Mouse (Mus musculus): ENCODE data around the gene Sephs2.
"Not testable (repeated sequence)": the region's sequence is repeated elsewhere in the genome, so short reads cannot be mapped to it uniquely, and the experiment has no call there.

Gene Sephs2

GRCm38 (mm10) chr7:127270666-127271065 is 3.2 kb downstream of the Sephs2 start:
- DNase-seq (ENCODE audit: low spot score): no peak

- no peak for DNase-seq (ENCODE audit: low spot score)
Observed at GRCm38 (mm10) chr7:127270256-127270655, 3.6 kb downstream of the Sephs2 start.

GRCm38 (mm10) chr7:127263526-127263925 is 10.3 kb downstream of the Sephs2 start:
- DNase-seq (ENCODE audit: low spot score): no peak

GRCm38 (mm10) chr7:127262218-127262961 is 11.5 kb downstream of the Sephs2 start:
- DNase-seq (ENCODE audit: low spot score): no peak

GRCm38 (mm10) chr7:127260309-127261111 is 13.3 kb downstream of the Sephs2 start, which contains the start of gene Dctpp1:
TSS of gene Dctpp1 (minus strand) at chr7:127260709.
- peak; percentile 97 for DNase-seq (ENCODE audit: low spot score)

GRCm38 (mm10) chr7:127259186-127259905 is 14.5 kb downstream of the Sephs2 start:
- DNase-seq (ENCODE audit: low spot score): no peak

GRCm38 (mm10) chr7:127256518-127256917 is 17.3 kb downstream of the Sephs2 start:
- no peak for DNase-seq (ENCODE audit: low spot score)

GRCm38 (mm10) chr7:127255965-127256364 is 17.9 kb downstream of the Sephs2 start:
- no peak for DNase-seq (ENCODE audit: low spot score)

- no peak for DNase-seq (ENCODE audit: low spot score)
Observed at GRCm38 (mm10) chr7:127255008-127255407, 18.8 kb downstream of the Sephs2 start.

- peak; percentile 94 for DNase-seq (ENCODE audit: low spot score)
Observed at GRCm38 (mm10) chr7:127253821-127254769, 19.8 kb downstream of the Sephs2 start.

GRCm38 (mm10) chr7:127253341-127253740 is 20.5 kb downstream of the Sephs2 start:
- DNase-seq (ENCODE audit: low spot score): no peak

- DNase-seq (ENCODE audit: low spot score): no peak
Observed at GRCm38 (mm10) chr7:127252414-127252813, 21.4 kb downstream of the Sephs2 start.

- not testable (repeated sequence) for DNase-seq (ENCODE audit: low spot score)
Observed at GRCm38 (mm10) chr7:127250511-127250910, 23.3 kb downstream of the Sephs2 start.

GRCm38 (mm10) chr7:127244658-127245510 is 29.0 kb downstream of the Sephs2 start:
- DNase-seq (ENCODE audit: low spot score): no peak

- peak; percentile 95 for DNase-seq (ENCODE audit: low spot score)
Observed at GRCm38 (mm10) chr7:127243870-127244657, 29.8 kb downstream of the Sephs2 start, which contains the start of gene Zfp771. TSS of gene Zfp771 (plus strand) at chr7:127244274.

- peak; percentile 50 for DNase-seq (ENCODE audit: low spot score)
Observed at GRCm38 (mm10) chr7:127243361-127243867, 30.4 kb downstream of the Sephs2 start.

- peak; percentile 61 for DNase-seq (ENCODE audit: low spot score)
Observed at GRCm38 (mm10) chr7:127234777-127235176, 39.1 kb downstream of the Sephs2 start.

GRCm38 (mm10) chr7:127233765-127234164 is 40.1 kb downstream of the Sephs2 start:
- DNase-seq (ENCODE audit: low spot score): no peak

GRCm38 (mm10) chr7:127233368-127233749 is 40.5 kb downstream of the Sephs2 start:
- no peak for DNase-seq (ENCODE audit: low spot score)

Data from testis, postnatal 14 days (tissue).